Mouse (Mus musculus): ENCODE measurements around the gene Sirt3. TPM values are rescaled to one million over a fixed set of nuclear protein-coding genes. Genes with fewer than 3 reads are reported as not detected.

Gene Sirt3
- total and polyA plus RNA-seq, 3 experiments: 28.3 to 41.2 (median 35.6) TPM

Other genes with a start within 250 kb of the Sirt3 start
- gene Olfr53, start 235.9 kb downstream of the Sirt3 start, total RNA-seq (2021): not detected
- not detected in 2 replicates for gene Olfr53, start 235.9 kb downstream of the Sirt3 start, polyA plus RNA-seq (2012; rRNA removed)
- gene Olfr539, start 222.4 kb downstream of the Sirt3 start, total RNA-seq (2021): under 1 TPM in 1 of 2 experiments, not detected in 1; 0.03 TPM
- gene Olfr539, start 222.4 kb downstream of the Sirt3 start, polyA plus RNA-seq (2012; rRNA removed): not detected in 2 replicates
- not detected for gene Olfr45, start 200.4 kb downstream of the Sirt3 start, total RNA-seq (2021)
- gene Olfr45, start 200.4 kb downstream of the Sirt3 start, polyA plus RNA-seq (2012; rRNA removed): not detected in 2 replicates
- not detected for gene Olfr541, start 185.0 kb downstream of the Sirt3 start, total RNA-seq (2021)
- not detected in 2 replicates for gene Olfr541, start 185.0 kb downstream of the Sirt3 start, polyA plus RNA-seq (2012; rRNA removed)
- gene Cyp2e1, start 118.6 kb downstream of the Sirt3 start, total RNA-seq (2021): 1,000 to 10,000 TPM in 1 of 2 experiments, 100 to 1,000 TPM in 1; 264 to 1,313 TPM
- 19.3 and 45.7 TPM in 2 replicates for gene Cyp2e1, start 118.6 kb downstream of the Sirt3 start, polyA plus RNA-seq (2012; rRNA removed)
- not detected for gene Syce1, start 94.5 kb downstream of the Sirt3 start, total RNA-seq (2021)
- not detected in 2 replicates for gene Syce1, start 94.5 kb downstream of the Sirt3 start, polyA plus RNA-seq (2012; rRNA removed)
- gene Zfp941, start 60.1 kb downstream of the Sirt3 start, total RNA-seq (2021): 1 to 10 TPM; 2.2 to 5.3 TPM
- 0.08 and 0.29 TPM in 2 replicates for gene Zfp941, start 60.1 kb downstream of the Sirt3 start, polyA plus RNA-seq (2012; rRNA removed)
- gene Urah, start 47.3 kb downstream of the Sirt3 start, total RNA-seq (2021): 1 to 10 TPM in 1 of 2 experiments, not detected in 1; 1.7 TPM
- gene Urah, start 47.3 kb downstream of the Sirt3 start, polyA plus RNA-seq (2012; rRNA removed): 0.98 and 3.1 TPM in 2 replicates
- gene Scgb1c1, start 36.8 kb downstream of the Sirt3 start, total RNA-seq (2021): not detected
- gene Scgb1c1, start 36.8 kb downstream of the Sirt3 start, polyA plus RNA-seq (2012; rRNA removed): not detected in 2 replicates
- under 1 TPM in 1 of 2 experiments, not detected in 1; 0.26 TPM for gene Odf3, start 34.5 kb downstream of the Sirt3 start, total RNA-seq (2021)
- gene Odf3, start 34.5 kb downstream of the Sirt3 start, polyA plus RNA-seq (2012; rRNA removed): 3.0 and 4.4 TPM in 2 replicates
- gene Gm45785, start 26.0 kb downstream of the Sirt3 start, total RNA-seq (2021): not detected
- 0.44 and 0.46 TPM in 2 replicates for gene Gm45785, start 26.0 kb downstream of the Sirt3 start, polyA plus RNA-seq (2012; rRNA removed)
- gene Ric8a, start 25.4 kb downstream of the Sirt3 start, total RNA-seq (2021): 10 to 100 TPM; 60.4 to 66.4 TPM
- 93.7 and 102 TPM in 2 replicates for gene Ric8a, start 25.4 kb downstream of the Sirt3 start, polyA plus RNA-seq (2012; rRNA removed)
- 10 to 100 TPM; 32.0 to 34.7 TPM for gene Bet1l, start 24.7 kb downstream of the Sirt3 start, total RNA-seq (2021)
- 18.0 and 20.2 TPM in 2 replicates for gene Bet1l, start 24.7 kb downstream of the Sirt3 start, polyA plus RNA-seq (2012; rRNA removed)
- gene Psmd13, start 341 bp downstream of the Sirt3 start, total RNA-seq (2021): 100 to 1,000 TPM; 104 to 122 TPM
- gene Psmd13, start 341 bp downstream of the Sirt3 start, polyA plus RNA-seq (2012; rRNA removed): 37.4 and 46.4 TPM in 2 replicates
- 1,000 to 10,000 TPM; 1,499 to 1,761 TPM for gene Cox8b, start 18.1 kb upstream of the Sirt3 start, total RNA-seq (2021)
- gene Cox8b, start 18.1 kb upstream of the Sirt3 start, polyA plus RNA-seq (2012; rRNA removed): 454 and 875 TPM in 2 replicates
- 1 to 10 TPM; 1.0 to 2.0 TPM for gene Nlrp6, start 38.6 kb upstream of the Sirt3 start, total RNA-seq (2021)
- gene Nlrp6, start 38.6 kb upstream of the Sirt3 start, polyA plus RNA-seq (2012; rRNA removed): 0.62 and 1.2 TPM in 2 replicates
- gene Pgghg, start 59.1 kb upstream of the Sirt3 start, total RNA-seq (2021): 10 to 100 TPM; 26.5 to 48.7 TPM
- gene Pgghg, start 59.1 kb upstream of the Sirt3 start, polyA plus RNA-seq (2012; rRNA removed): 56.0 and 59.0 TPM in 2 replicates
- gene Ifitm5, start 68.0 kb upstream of the Sirt3 start, total RNA-seq (2021): 1 to 10 TPM in 1 of 2 experiments, under 1 TPM in 1; 0.78 to 1.3 TPM
- gene Ifitm5, start 68.0 kb upstream of the Sirt3 start, polyA plus RNA-seq (2012; rRNA removed): 1.2 and 2.7 TPM in 2 replicates
- gene Gm45717, start 73.6 kb upstream of the Sirt3 start, total RNA-seq (2021): not detected
- gene Gm45717, start 73.6 kb upstream of the Sirt3 start, polyA plus RNA-seq (2012; rRNA removed): not detected in 2 replicates
- gene Ifitm2, start 73.7 kb upstream of the Sirt3 start, total RNA-seq (2021): 100 to 1,000 TPM; 504 to 654 TPM
- gene Ifitm2, start 73.7 kb upstream of the Sirt3 start, polyA plus RNA-seq (2012; rRNA removed): 947 and 952 TPM in 2 replicates
- gene Ifitm1, start 84.9 kb upstream of the Sirt3 start, total RNA-seq (2021): 10 to 100 TPM in 1 of 2 experiments, 1 to 10 TPM in 1; 7.6 to 14.6 TPM
- 23.9 and 29.4 TPM in 2 replicates for gene Ifitm1, start 84.9 kb upstream of the Sirt3 start, polyA plus RNA-seq (2012; rRNA removed)
- 100 to 1,000 TPM; 102 to 148 TPM for gene Ifitm3, start 128.5 kb upstream of the Sirt3 start, total RNA-seq (2021)
- gene Ifitm3, start 128.5 kb upstream of the Sirt3 start, polyA plus RNA-seq (2012; rRNA removed): 140 and 146 TPM in 2 replicates
- under 1 TPM in 1 of 2 experiments, not detected in 1; 0.93 TPM for gene Ifitm6, start 135.6 kb upstream of the Sirt3 start, total RNA-seq (2021)
- 0.39 and 1.2 TPM in 2 replicates for gene Ifitm6, start 135.6 kb upstream of the Sirt3 start, polyA plus RNA-seq (2012; rRNA removed)
- not detected for gene Gm17387, start 146.8 kb upstream of the Sirt3 start, total RNA-seq (2021)
- not detected in 2 replicates for gene Gm17387, start 146.8 kb upstream of the Sirt3 start, polyA plus RNA-seq (2012; rRNA removed)
- gene B4galnt4, start 178.8 kb upstream of the Sirt3 start, total RNA-seq (2021): 1 to 10 TPM; 1.4 to 3.0 TPM
- 1.7 and 5.1 TPM in 2 replicates for gene B4galnt4, start 178.8 kb upstream of the Sirt3 start, polyA plus RNA-seq (2012; rRNA removed)
- 1 to 10 TPM in 1 of 2 experiments, under 1 TPM in 1; 0.89 to 1.5 TPM for gene Pkp3, start 195.9 kb upstream of the Sirt3 start, total RNA-seq (2021)
- gene Pkp3, start 195.9 kb upstream of the Sirt3 start, polyA plus RNA-seq (2012; rRNA removed): 0.68 and 1.4 TPM in 2 replicates
- 1 to 10 TPM; 2.8 to 5.3 TPM for gene Sigirr, start 218.3 kb upstream of the Sirt3 start, total RNA-seq (2021)
- gene Sigirr, start 218.3 kb upstream of the Sirt3 start, polyA plus RNA-seq (2012; rRNA removed): 6.7 and 8.7 TPM in 2 replicates
- gene Ano9, start 235.5 kb upstream of the Sirt3 start, total RNA-seq (2021): under 1 TPM in 1 of 2 experiments, not detected in 1; 0.17 TPM
- gene Ano9, start 235.5 kb upstream of the Sirt3 start, polyA plus RNA-seq (2012; rRNA removed): 0.17 and 0.25 TPM in 2 replicates
- 10 to 100 TPM; 27.7 to 37.9 TPM for gene Ptdss2, start 240.1 kb upstream of the Sirt3 start, total RNA-seq (2021)
- gene Ptdss2, start 240.1 kb upstream of the Sirt3 start, polyA plus RNA-seq (2012; rRNA removed): 38.2 and 41.7 TPM in 2 replicates